Mouse (Mus musculus) cerebellum, adult (tissue): ENCODE measurements around the gene Cdk14.

Source experiments
- ATAC-seq: cut with Nextera tagmentation; 2 replicates; pipeline ENCODE4 v1.9.2; 2017; ENCODE audit warnings: mild to moderate bottlenecking, moderate library complexity, mixed read lengths; ENCODE audit not compliant: insufficient number of reproducible peaks, low FRiP score, low TSS enrichment

Cdk14 gene

DNA sequence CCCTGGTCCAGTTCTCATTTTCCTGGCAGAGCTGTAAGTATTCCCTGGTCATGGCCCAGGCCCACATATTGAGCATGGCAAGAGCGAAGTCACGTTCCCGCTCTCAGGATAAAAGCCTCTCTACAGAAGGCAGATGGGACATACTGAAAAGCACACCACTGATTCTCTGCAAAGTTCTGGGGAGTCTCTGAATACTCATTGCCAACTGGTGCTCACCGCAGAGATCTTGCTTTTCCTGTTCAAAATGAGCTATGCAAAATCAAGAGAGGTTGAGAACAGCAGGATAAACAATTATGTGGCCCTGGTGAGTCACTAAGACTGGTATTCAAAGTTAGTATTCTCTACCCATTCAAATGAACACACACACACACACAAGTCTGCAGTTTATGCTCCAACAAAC lies 212.1 kb downstream of the Cdk14 start:
- ATAC-seq: no peak

DNA sequence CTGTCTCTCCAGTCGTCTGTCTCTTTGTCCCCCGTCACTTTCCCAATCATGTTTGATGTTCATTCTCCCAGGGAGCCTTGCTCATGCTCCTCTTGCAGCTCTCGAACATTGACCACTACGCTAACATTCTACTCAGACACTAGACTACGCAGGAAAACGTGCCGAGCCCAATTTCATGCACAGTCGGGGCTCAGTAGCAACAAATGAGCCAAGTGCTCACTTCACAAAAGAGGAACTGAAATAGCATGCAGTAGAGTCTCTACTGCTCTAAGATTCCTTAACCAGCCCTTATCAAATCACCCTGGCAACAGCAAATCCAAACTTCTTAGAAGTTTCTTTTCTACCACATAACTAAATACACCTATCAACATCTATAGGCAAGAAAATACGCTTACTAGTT lies 214.1 kb downstream of the Cdk14 start:
- ATAC-seq: no peak

DNA sequence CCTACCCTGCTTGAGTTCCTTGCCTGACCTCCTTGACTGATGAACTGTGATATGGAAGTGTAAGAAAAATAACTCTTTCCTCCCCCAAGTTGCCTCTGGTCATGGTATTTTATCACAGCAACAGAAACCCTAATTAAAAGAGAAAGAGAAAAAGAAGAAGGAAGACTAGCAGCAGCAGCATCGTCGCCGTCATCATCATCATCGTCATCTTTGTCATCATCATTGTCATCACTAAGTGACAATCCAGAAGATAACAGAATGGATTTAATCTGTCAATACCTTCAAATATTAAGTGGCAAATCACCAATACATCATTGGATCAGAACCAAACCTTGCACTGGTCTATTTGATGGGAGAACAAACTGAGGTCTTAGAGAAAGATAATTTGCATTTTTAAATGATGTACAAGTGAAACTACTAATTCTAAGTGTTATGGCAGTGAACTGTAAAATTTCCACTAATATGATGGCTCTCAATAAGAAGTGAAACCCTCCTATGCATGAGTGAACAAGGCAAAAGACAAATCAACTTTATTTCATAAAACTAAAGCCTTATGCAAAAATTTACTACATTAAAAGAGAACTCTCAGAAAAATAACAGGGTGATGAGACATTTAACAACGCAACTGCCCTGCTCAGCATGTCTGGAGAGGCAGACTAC lies 225.4 kb downstream of the Cdk14 start:
- no peak for ATAC-seq

DNA sequence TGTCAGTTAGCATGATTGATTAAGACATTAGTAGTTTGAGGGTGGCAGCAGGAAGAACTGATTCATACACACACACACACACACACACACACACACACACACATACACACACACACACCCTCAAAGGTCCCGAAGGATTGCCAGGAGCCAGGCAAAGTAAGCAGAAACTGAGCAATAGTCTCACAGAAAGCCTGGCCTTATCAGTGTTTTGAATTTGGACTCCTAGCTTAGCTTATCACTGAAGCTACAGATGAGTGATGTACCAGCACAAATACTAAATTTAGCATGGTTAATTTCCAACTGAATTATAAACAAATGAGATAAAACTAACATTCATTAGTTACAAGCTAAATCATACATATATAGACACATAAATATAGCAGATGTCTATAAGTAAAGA lies 230.5 kb downstream of the Cdk14 start:
- ATAC-seq: no peak

DNA sequence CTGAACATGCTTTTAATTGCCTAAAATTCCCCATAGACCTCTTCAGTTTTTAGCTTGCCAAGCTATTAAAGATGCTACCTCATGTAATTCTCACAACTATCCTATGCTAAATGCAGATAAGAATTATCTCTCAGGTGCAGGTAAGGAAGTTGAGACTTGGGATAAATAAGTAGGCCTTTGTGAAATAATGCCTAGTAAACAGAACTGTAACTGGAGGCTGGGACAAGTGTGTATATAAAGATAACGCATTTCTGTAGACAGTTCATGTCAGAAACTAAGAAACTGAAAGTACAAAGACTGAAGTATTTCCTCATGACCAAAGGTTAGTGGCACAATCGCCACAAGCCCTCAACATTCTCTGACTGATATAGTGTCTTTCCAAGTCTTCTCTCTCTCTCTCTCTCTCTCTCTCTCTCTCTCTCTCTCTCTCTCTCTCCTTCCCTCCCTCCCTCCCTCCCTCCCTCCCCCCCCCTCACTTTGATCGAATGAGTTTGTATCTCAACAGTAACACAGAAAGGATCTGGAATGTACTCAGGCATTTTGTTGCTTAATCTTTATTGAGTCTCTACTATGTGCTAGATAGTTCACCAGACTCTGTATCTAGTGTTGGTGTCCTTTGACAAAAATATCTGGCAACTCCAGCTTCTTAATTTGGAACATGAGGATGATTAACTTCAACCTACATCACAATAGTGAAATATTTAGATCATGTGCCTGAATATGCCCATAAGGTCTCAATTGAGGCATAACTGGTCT lies 233.9 kb downstream of the Cdk14 start:
- no peak for ATAC-seq

DNA sequence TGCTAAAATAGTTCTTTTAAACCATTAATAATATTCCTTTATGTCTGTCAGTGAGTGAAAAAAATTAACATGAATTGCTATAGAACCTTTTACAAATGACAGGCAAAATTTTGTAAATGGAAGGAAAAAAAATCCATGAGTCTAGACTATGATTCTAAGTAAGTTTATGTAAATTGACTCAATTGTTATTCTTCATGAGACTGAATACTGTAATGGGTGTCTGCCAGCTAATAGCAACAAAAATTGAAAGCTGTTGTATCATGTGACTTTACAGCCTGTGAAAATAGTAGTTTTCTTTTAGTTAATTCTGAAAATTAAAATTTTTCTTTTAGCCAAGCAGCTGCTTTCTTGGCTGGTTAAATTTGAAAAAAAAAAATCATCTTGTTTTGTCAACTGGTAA lies 234.6 kb downstream of the Cdk14 start:
- no peak for ATAC-seq

DNA sequence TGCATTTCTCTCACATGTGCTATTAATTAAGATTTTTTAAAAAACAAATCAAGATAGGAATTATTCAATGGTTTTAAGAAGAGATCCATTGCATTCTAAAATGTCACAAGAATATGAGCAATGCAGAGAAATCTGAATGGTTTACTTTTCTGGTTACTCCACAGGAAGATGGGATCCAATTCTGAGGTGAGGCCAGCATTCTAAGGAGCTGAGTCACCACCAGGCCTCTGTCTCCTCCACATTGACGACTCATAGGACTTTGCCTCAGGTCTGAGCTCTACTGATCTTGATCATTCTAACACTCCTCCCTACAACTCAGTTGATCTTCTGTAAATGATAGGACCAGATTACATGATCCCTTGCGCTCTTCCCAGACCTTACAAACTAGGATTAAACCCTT lies 239.4 kb downstream of the Cdk14 start:
- no peak for ATAC-seq

DNA sequence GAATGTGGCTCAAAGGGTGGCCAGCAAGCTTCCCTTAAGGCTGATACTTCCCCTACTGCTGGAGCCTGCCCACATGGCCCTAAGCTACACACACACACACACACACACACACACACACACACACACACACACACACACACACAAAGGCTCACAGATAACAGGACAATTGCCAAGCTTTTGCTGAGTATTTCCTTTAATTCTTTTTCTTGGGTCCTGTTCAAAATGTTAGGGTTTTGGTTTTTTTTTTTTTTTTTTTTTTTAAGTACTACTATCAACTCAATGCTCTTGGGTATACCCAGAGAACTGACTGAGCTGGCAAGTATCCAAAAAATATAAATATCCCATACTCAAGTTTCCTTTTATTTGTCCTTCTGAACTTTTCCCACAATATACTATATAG lies 239.8 kb downstream of the Cdk14 start:
- ATAC-seq: no peak

DNA sequence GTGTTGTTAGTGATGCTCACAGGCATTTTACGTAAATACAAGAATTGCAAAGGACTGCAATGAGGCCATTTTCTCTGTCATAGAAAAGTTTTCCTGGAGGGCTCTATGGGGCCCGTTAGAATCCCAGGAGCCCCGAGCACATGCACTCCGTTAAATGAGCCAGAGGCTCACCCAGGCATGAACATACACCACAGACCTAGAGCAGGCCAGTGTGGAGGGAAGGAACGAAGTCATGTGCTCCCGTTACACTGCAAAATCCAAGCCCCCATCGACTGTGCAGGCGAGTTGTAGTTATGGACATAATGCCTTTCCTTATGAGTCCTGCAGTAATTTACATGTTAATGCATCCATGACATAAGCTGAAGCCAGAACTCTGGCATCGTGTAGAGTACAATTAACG lies 244.1 kb downstream of the Cdk14 start:
- ATAC-seq: no peak

DNA sequence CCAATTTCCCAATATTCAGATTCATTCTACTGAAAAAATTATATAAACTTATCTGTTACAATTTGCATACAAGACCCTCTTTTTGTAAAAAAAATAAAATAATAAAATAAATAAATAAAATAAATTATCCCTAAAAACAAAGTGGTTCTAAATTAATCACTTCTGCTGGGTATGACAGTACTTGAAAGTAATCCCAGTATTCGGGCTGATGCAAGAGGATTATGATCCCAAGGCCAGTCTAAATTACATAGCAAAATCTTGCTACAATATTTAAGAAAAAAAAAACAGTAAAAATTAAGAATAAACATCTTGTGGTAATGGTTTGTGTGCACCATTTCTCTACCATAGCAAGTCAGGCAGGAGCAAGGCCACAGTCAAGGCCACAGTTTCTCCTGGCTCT lies 244.5 kb downstream of the Cdk14 start:
- no peak for ATAC-seq

DNA sequence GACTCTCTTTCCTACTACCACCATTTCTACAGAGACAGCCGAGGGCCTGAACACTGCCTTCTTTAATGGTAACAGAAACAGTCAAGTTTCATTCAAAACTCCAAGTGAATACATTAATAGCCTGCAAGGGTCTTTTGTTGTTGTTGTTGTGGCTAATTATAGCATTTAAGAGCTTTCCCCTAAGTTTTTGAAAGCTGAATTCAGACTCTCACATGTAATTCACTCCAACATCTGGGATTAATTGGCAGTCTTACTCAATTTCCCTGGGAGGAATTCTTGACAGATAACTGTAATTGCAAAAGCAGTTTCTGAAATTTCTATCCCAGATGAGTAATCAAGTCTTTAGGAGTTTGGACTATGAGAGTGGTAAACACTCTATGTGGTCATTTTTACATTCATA lies 245.0 kb downstream of the Cdk14 start:
- no peak for ATAC-seq

DNA sequence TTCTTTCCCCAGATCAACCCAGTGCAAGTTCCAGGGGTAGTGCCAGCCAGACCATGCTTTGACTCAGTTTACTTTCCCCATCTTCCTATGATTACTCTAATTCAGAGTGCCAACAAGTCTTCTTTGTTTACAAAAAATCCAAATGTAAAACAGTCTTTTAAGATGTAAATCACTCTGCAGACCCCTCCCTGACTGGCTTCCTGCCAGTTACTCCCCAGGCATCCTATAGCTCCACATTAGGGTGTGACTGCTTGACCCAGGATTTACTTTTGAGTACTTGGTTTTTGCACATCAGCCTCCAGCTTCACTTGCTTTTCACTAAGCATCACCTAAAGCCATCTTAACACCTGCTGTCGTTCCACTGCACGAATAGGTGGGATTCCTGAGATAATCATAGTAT lies 254.0 kb downstream of the Cdk14 start:
- ATAC-seq: no peak

DNA sequence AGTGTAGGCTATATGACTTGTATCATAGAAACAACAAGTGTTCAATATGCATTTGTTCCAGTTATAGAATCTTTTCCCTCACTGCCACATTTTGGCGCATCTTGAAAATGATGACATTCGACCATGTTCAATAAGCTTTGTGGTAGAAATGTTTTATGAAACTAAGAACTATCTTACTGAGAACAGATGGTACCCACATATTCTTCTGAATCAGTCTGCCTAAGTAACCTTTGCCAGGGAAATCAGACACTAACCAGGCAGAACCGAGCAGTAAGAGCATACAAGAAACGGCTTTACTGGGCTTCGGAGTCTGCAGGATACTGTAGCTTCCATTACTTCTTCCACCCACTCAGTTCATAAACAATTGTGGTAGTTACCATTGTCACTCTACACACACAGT lies 255.8 kb downstream of the Cdk14 start:
- no peak for ATAC-seq

DNA sequence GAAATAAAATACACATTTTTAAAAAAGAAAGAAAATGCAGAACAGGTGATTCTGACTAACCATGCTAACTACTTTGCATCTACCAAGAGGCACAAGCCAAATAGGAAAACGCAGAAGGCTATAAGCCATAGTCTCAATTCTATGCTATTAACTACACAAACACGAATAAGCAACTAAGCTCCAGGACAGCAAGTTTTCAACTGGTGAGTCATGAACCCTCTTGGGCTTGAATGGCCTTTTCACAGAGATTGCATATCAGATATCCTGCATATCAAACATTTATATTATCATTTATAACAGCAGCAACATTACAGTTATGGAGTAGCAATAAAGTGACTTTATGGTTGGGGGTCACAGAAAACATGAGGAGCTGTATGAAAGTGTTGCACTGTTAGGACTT lies 256.3 kb downstream of the Cdk14 start:
- ATAC-seq: no peak

DNA sequence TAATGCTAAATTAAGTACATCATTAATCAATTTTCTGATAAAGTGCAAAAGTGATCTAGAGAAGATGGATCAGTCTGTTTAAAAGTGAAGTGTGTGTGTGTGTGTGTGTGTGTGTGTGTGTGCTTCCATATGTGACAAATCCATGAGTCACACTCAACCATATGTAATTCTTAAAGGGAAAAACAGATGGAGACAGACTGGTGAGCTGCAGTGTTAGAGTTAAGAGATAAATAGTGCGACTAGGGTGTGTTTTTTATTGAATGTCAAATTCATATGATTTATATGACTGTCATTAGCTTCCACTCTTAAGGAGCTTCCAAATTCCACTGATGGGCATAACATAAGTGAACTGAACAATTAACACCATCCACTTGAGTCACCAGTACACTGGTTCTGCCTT lies 260.6 kb downstream of the Cdk14 start:
- ATAC-seq: no peak

DNA sequence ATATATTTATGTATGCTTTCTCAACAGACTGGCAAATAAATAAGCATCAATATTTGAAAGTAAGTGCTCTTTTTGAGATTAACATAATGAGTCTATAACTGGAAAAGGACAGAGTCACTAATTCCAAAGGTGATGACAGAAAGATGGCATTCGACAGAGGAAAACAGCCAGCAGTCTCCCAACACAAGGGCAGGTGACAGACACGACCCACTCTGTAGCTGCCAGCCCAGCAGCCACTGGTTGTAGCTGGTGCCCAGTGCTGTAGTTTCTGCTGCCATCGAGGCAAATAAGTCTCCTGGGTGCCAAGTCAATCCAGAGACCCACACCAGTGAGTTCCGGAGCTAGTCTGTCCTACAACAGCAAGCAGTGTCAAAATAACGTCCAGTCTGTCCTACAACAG lies 280.3 kb downstream of the Cdk14 start:
- no peak for ATAC-seq

DNA sequence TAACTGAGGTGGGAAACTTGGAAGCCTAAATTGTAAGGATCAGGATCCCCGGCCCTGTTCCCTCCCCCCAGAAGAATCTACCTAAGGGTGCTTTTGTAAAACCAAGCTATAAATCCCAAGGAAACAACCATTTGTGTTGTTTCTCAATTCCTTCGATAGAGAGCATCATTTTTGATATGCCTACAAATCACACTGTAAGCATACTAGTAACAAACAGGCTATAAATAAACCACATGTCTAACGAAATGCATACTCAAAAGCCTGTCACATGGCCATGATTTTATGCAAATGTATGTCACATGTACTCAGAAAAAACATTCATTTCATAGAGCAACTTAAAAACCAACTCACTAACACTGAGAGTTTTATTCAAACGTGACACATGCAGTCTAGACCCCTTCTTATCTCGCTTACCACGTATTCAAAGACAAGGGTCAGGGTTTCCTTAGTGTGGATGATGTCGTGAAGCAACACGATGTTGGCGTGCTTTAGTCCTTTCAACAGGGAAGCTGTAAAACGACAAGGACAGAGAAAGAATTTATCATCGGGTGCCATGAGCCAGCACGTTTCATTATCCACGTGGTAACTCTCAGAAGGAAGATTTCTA lies 285.1 kb downstream of the Cdk14 start:
- no peak for ATAC-seq

DNA sequence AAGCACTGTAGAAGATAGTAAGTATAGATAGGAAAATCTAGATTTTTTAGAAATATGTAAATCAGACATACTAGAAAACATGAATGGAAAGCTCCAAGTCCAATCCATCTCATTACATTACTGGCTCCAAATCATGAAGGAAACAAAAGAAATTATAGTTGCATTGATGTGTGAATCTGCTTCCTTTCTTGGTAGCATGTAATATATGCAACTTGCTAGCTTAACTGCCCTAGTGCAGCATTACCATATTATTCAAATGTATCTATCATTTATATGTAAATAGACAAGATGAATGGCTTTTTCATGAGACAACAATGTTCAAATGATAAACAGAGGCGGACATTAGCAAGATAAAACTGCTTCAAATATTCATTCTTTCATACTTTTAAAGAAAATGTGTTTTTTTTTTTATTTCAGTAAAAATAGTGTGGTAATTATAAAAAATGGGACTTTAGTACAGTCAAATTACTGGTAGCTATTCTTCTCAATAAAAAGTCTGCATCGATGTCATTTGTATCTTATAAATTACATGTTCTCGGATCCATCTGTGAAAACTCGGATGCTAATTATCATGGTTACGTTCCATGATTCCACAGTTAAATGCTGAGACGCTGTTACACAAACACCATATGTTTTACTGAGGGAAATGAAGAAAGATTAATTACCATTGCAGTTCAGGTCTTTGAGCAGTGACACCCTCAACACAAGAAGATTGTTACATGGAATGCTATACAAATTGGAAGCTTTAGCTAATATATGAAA lies 285.8 kb downstream of the Cdk14 start:
- ATAC-seq: no peak

DNA sequence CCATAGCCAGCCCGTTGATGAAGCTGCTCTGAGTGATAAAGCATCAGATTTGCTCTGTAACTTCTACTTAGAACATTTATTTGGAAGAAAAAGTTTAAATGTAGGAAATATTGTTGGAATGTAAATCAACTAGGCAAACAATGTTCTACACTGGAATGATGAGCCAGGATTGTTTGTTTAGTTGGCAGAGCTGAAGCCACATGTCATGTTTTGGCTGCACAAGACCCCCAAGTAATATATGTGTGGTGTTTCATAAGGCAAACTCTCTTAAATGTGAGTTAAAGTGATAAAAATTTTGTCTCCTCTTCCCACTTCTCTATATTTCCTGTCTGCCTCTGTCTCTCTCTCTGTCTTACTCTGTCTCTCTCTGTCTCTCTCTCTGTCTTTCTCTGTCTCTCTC lies 291.3 kb downstream of the Cdk14 start:
- no peak for ATAC-seq

DNA sequence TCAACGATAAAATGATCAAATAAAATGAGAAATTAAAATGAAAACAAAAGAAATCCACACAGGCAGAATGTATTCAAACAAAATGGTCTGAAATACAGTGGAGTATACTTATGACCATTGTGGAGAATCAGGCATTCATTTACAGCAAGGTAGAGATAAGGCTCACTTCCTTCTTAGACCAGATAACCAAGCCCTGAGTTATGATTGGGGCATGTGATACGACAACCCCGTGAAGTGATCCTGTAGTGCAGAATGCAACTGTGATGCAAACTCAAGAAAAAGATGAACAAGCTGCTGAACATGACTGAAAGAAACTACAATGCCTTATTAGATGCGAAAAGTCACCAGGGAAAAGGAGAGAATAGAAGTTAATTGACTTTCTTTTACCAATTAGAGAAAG lies 295.5 kb downstream of the Cdk14 start:
- no peak for ATAC-seq
